In genomic region chr5:31983817-31984368, GRCm38 (mm10) we compare ENCODE assay signal across 15 mouse cellular contexts.
DNase-seq lines count a peak whose midpoint lies in the region; TF ChIP-seq lines count a peak whose summit lies in the region.
"Had no signal": no experiment of that assay in that cellular context is flagged by ENCODE, and none has a peak within 500 bp of the region (broad histone marks: within the 10 kb centered on the region; RNA-seq: fewer than 3 reads in every experiment).

No protein-coding gene starts in this region.

- TF ChIP-seq CTCF in gastrocnemius, adult 2 months (IDR thresholded peaks at IDR 0.05): no peak

- H3K27ac ChIP-seq in gastrocnemius, adult 2 months: peak overlapping the region; percentile 46; the same call in 1 of the 2 replicates
- H3K27ac ChIP-seq: forebrain, embryonic 10.5 days; hindbrain, embryonic 15.5 days; limb, embryonic 13.5 days; neural tube, embryonic 12.5 days had no signal

- intact Hi-C loops in gastrocnemius, adult 2 months (cut with DNase I): no loop called here

- no peak for DNase-seq in gastrocnemius, adult 2 months
- DNase-seq in gastrocnemius, postnatal 10 days: no peak
- peak; percentile 7 for DNase-seq in right cerebral cortex, adult 18-20 months
- no peak for DNase-seq in right cerebral cortex, postnatal 14 days
- peak; percentile 71 for DNase-seq in fibroblast of lung, adult 2 months (ENCODE audit: low read depth)
- DNase-seq in urinary bladder, postnatal 14 days (ENCODE audit: low spot score): no peak
- no peak for DNase-seq in layer of hippocampus, adult 9-11 months
- DNase-seq in frontal cortex, postnatal 14 days (ENCODE audit: low spot score in 2 of 2): no peak
- DNase-seq: B cell, adult 2 months; cerebellum, adult 9-11 months; kidney, postnatal 36 days had no signal

- no peak overlapping the region for H3K4me3 ChIP-seq in gastrocnemius, adult 2 months
- H3K4me3 ChIP-seq: forebrain, embryonic 10.5 days; hindbrain, embryonic 15.5 days; limb, embryonic 13.5 days; neural tube, embryonic 12.5 days had no signal

Comparison
In these comparisons a context has a peak if more than half of its experiments do, and no peak if none do; other contexts are left out.
1. DNase-seq: peak in right cerebral cortex, adult 18-20 months (single experiment) and fibroblast of lung, adult 2 months (single experiment); none in gastrocnemius, adult 2 months (single experiment), gastrocnemius, postnatal 10 days (single experiment), right cerebral cortex, postnatal 14 days (single experiment), urinary bladder, postnatal 14 days (single experiment), layer of hippocampus, adult 9-11 months (single experiment) and frontal cortex, postnatal 14 days (0 of 2).